Mouse (Mus musculus): ENCODE data around the gene Ccdc88c.

DNA sequence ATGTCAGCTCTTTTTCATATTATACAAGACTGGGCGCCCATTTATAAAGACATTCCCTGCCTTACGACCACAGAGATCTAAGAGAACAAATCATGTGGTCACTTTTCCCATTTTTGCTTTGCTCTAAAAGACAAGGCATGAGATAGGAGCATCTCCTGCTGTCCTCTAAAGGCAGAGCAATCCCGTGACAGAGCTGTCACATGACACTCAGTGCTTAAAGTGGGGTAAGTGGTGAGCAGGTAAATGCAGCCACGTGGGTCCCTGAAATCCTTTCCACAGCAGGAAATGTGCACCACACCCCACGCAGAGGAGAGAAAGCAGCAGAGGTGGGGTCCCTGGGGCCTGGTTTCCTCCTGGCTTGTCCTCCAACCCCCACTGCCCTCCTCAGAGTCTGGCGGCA, 80.8 kb downstream of the Ccdc88c start:
- TF ChIP-seq POLR2A (IDR thresholded peaks at IDR 0.05; ENCODE audit: extremely low read depth, insufficient read depth, low read length) (no peak), CTCF (IDR thresholded peaks at IDR 0.05; ENCODE audit: extremely low read depth, insufficient read depth, low read length) (no peak)
